Comparison of ENCODE assay signal across 16 mouse cellular contexts in genomic region chr15:97111320-97112192, GRCm38 (mm10). TPM values are rescaled to one million over a fixed set of nuclear protein-coding genes. Genes with fewer than 3 reads are reported as not detected.
A peak's percentile ranks its signal among the peaks of the same experiment; 100 is the strongest.
DNase-seq lines count a peak whose midpoint lies in the region; ATAC-seq and TF ChIP-seq lines count a peak whose summit lies in the region.
"Had no signal": no experiment of that assay in that cellular context is flagged by ENCODE, and none has a peak within 500 bp of the region (broad histone marks: within the 10 kb centered on the region; RNA-seq: fewer than 3 reads in every experiment).

No protein-coding gene starts in this region.

- TF ChIP-seq CTCF in lung, embryonic 14.5 days (IDR thresholded peaks at IDR 0.05; ENCODE audit: low read depth) = no peak

- no peak overlapping the region for H3K9ac ChIP-seq in lung, embryonic 14.5 days
- H3K9ac ChIP-seq in neural tube, embryonic 11.5 days (ENCODE audit: low read length) = no peak overlapping the region
- no peak overlapping the region for H3K9ac ChIP-seq in hindbrain, embryonic 16.5 days (ENCODE audit: low read depth, low read length)
- no peak overlapping the region for H3K9ac ChIP-seq in hindbrain, embryonic 14.5 days
- H3K9ac ChIP-seq: liver, embryonic 13.5 days; midbrain, embryonic 15.5 days; neural tube, embryonic 13.5 days had no signal

- no peaks in the 10 kb centered on the region; the same call in 1 of the 2 replicates for H3K4me1 ChIP-seq in lung, embryonic 14.5 days (ENCODE audit: insufficient read depth)
- H3K4me1 ChIP-seq in neural tube, embryonic 11.5 days (ENCODE audit: control insufficient read depth, insufficient read depth, low read length) = no peaks in the 10 kb centered on the region
- no peaks in the 10 kb centered on the region for H3K4me1 ChIP-seq in hindbrain, embryonic 16.5 days (ENCODE audit: control insufficient read depth, insufficient read depth, low read depth, low read length)
- H3K4me1 ChIP-seq in hindbrain, embryonic 14.5 days (replicated peaks; ENCODE audit: control insufficient read depth, insufficient read depth, low read length) = no peaks in the 10 kb centered on the region
- H3K4me1 ChIP-seq: liver, embryonic 13.5 days; neural tube, embryonic 13.5 days had no signal

- 51% methylated on average over 11 of the region's 11 CpGs for WGBS in lung, embryonic 14.5 days
- 64% methylated on average over 11 of the region's 11 CpGs for WGBS in neural tube, embryonic 11.5 days
- WGBS in hindbrain, embryonic 16.5 days = 79% methylated on average over 11 of the region's 11 CpGs
- 87% methylated on average over 11 of the region's 11 CpGs for WGBS in hindbrain, embryonic 14.5 days

- H3K27me3 ChIP-seq in lung, embryonic 14.5 days (ENCODE audit: insufficient read depth, low read length) = no peaks in the 10 kb centered on the region
- no peaks in the 10 kb centered on the region for H3K27me3 ChIP-seq in neural tube, embryonic 11.5 days (ENCODE audit: control insufficient read depth, insufficient read depth, low read length)
- H3K27me3 ChIP-seq in hindbrain, embryonic 16.5 days (replicated peaks; ENCODE audit: control insufficient read depth, insufficient read depth, low read length) = no peaks in the 10 kb centered on the region
- no peaks in the 10 kb centered on the region for H3K27me3 ChIP-seq in hindbrain, embryonic 14.5 days (ENCODE audit: control insufficient read depth, insufficient read depth, low read length)
- H3K27me3 ChIP-seq: liver, embryonic 13.5 days; midbrain, embryonic 15.5 days; neural tube, embryonic 13.5 days had no signal

- no peak overlapping the region for H3K4me2 ChIP-seq in lung, embryonic 14.5 days
- no peak overlapping the region for H3K4me2 ChIP-seq in neural tube, embryonic 11.5 days (ENCODE audit: low read depth)
- no peak overlapping the region for H3K4me2 ChIP-seq in hindbrain, embryonic 16.5 days (ENCODE audit: low read length)
- H3K4me2 ChIP-seq in hindbrain, embryonic 14.5 days (replicated peaks) = no peak overlapping the region
- H3K4me2 ChIP-seq: liver, embryonic 13.5 days; midbrain, embryonic 15.5 days; neural tube, embryonic 13.5 days had no signal

- H3K27ac ChIP-seq in lung, embryonic 14.5 days (ENCODE audit: low read depth) = no peak overlapping the region
- H3K27ac ChIP-seq in neural tube, embryonic 11.5 days (ENCODE audit: low read depth, low read length) = 0 out of 2 replicates have a peak overlapping the region, but pooled peaks have one; percentile 14
- no peak overlapping the region for H3K27ac ChIP-seq in hindbrain, embryonic 16.5 days (ENCODE audit: low read depth, low read length)
- H3K27ac ChIP-seq in hindbrain, embryonic 14.5 days = no peak overlapping the region
- H3K27ac ChIP-seq: liver, embryonic 13.5 days; midbrain, embryonic 15.5 days; neural tube, embryonic 13.5 days had no signal

- H3K9me3 ChIP-seq in lung, embryonic 14.5 days (ENCODE audit: low read depth, low read length) = no peaks in the 10 kb centered on the region
- H3K9me3 ChIP-seq in neural tube, embryonic 11.5 days (ENCODE audit: control insufficient read depth, low read length) = no peaks in the 10 kb centered on the region
- no peaks in the 10 kb centered on the region for H3K9me3 ChIP-seq in hindbrain, embryonic 16.5 days (ENCODE audit: control insufficient read depth, low read length)
- no peaks in the 10 kb centered on the region for H3K9me3 ChIP-seq in hindbrain, embryonic 14.5 days (ENCODE audit: control insufficient read depth, low read length)
- H3K9me3 ChIP-seq: liver, embryonic 13.5 days; midbrain, embryonic 15.5 days; neural tube, embryonic 13.5 days had no signal

- H3K36me3 ChIP-seq in lung, embryonic 14.5 days (ENCODE audit: insufficient read depth) = no peaks in the 10 kb centered on the region
- H3K36me3 ChIP-seq in neural tube, embryonic 11.5 days (ENCODE audit: control insufficient read depth, insufficient read depth, low read length) = no peaks in the 10 kb centered on the region
- no peaks in the 10 kb centered on the region for H3K36me3 ChIP-seq in hindbrain, embryonic 16.5 days (ENCODE audit: control insufficient read depth, insufficient read depth, low read length)
- no peaks in the 10 kb centered on the region for H3K36me3 ChIP-seq in hindbrain, embryonic 14.5 days (replicated peaks; ENCODE audit: control insufficient read depth, insufficient read depth)
- H3K36me3 ChIP-seq: liver, embryonic 13.5 days; midbrain, embryonic 15.5 days; neural tube, embryonic 13.5 days had no signal

- no peak for ATAC-seq in lung, embryonic 14.5 days (ENCODE audit: insufficient read depth)
- ATAC-seq in neural tube, embryonic 11.5 days (ENCODE audit: insufficient read depth, low FRiP score, low TSS enrichment) = no peak
- no peak for ATAC-seq in hindbrain, embryonic 16.5 days
- ATAC-seq in hindbrain, embryonic 14.5 days (ENCODE audit: low FRiP score) = no peak
- ATAC-seq: midbrain, embryonic 15.5 days had no signal

- no peak overlapping the region for H3K4me3 ChIP-seq in lung, embryonic 14.5 days (ENCODE audit: low read depth, low read length)
- H3K4me3 ChIP-seq in neural tube, embryonic 11.5 days (ENCODE audit: low read depth, low read length) = no peak overlapping the region
- H3K4me3 ChIP-seq in hindbrain, embryonic 16.5 days (ENCODE audit: low read length) = no peak overlapping the region
- no peak overlapping the region for H3K4me3 ChIP-seq in hindbrain, embryonic 14.5 days (replicated peaks; ENCODE audit: low read length)
- H3K4me3 ChIP-seq: liver, embryonic 13.5 days; midbrain, embryonic 15.5 days; neural tube, embryonic 13.5 days had no signal

- DNase-seq in embryo, embryonic 10 days (ENCODE audit: low spot score) = peak; percentile 27
- no peak for DNase-seq in embryo, embryonic 9.5 days (ENCODE audit: extremely low spot score)
- DNase-seq in lung, embryonic 14.5 days = peak; percentile 41
- DNase-seq in lung, adult 18-20 months = no peak
- peak; percentile 74 for DNase-seq in forelimb bud, embryonic 11.5 days (ENCODE audit: low read depth, low spot score)
- no peak for DNase-seq in neural tube, embryonic 11.5 days (ENCODE audit: low spot score)
- DNase-seq in hindbrain, embryonic 14.5 days (ENCODE audit: low spot score) = no peak
- DNase-seq: adrenal gland, postnatal 14 days; heart, adult 18-20 months; heart, postnatal 36 days; kidney, adult 9 months; liver, embryonic 13.5 days; retina, postnatal 1 day had no signal

RNA-seq across cellular contexts. Expression of gene Slc38a4, which starts 55.8 kb away (rescaled TPM):
- 92.3 and 93.8 TPM in 2 replicates for polyA plus RNA-seq in lung, embryonic 14.5 days (2014; fragmentation: Nextera tagmentation; extraction: Ambion mirVana)
- polyA plus RNA-seq in neural tube, embryonic 11.5 days (2014; fragmentation: Nextera tagmentation; extraction: Ambion mirVana) = 53.5 and 53.9 TPM in 2 replicates
- 2.8 and 5.3 TPM in 2 replicates for polyA plus RNA-seq in hindbrain, embryonic 16.5 days (2015; fragmentation: Nextera tagmentation; extraction: Ambion mirVana)
- polyA plus RNA-seq in hindbrain, embryonic 14.5 days (2014; fragmentation: Nextera tagmentation; extraction: Ambion mirVana) = 3.6 and 3.9 TPM in 2 replicates

Comparison
In these comparisons a context has a peak if more than half of its experiments do, and no peak if none do; other contexts are left out.
1. DNase-seq: peak in embryo, embryonic 10 days (single experiment), lung, embryonic 14.5 days (single experiment) and forelimb bud, embryonic 11.5 days (single experiment); none in embryo, embryonic 9.5 days (single experiment), lung, adult 18-20 months (0 of 2), neural tube, embryonic 11.5 days (single experiment) and hindbrain, embryonic 14.5 days (single experiment).